Mouse (Mus musculus): ENCODE results near the gene Daam2. TPM values are rescaled to one million over a fixed set of nuclear protein-coding genes. Genes with fewer than 3 reads are reported as not detected.

Daam2 gene
- total and polyA plus RNA-seq, 3 experiments = 0.04 to 0.41 TPM; not detected in 1

DNA sequence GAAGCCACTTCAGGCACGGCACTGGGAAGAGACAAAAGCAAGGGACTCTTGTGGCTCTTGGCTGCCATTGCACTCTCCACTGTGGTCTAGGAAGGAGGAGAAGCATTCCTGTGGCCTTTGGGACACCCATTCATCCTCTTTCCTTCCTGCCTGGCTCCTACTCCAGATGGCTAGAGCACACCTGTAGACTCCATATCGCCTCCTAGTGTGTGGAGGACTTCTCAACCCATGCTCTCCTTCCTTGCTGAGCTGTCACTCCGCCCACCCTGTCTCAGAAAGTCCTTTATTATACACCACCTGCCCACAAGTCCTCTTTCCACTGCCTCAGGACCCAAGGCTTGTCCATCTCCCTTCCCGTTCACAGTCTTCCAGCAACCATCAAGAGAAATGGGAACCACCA, 70.9 kb downstream of the Daam2 start:
- Histone ChIP-seq H3K79me2 (replicated peaks; ENCODE audit: control insufficient read depth, extremely low read depth, insufficient read depth, poor library complexity, severe bottlenecking) (no peaks in the 10 kb centered on the region), H3K9me3 (replicated peaks; ENCODE audit: low read length) (peaks cover 2% of the 10 kb centered on the region), H3K4me3 (replicated peaks in 1 of 3; ENCODE audit: low read depth in 2 of 3, low read length in 2 of 3, poor library complexity in 1 of 3) (no peak overlapping the region), H3K36me3 (replicated peaks in 1 of 2; ENCODE audit: control insufficient read depth in 1 of 2, insufficient read depth in 1 of 2, low read length in 1 of 2) (no peaks in the 10 kb centered on the region), H3K27me3 (replicated peaks) (peaks cover 37% of the 10 kb centered on the region), H3K9ac (ENCODE audit: insufficient read depth, low read depth) (no peak overlapping the region), H3K4me2 (ENCODE audit: insufficient read depth, low read depth, poor library complexity, severe bottlenecking) (no peak overlapping the region), H3K27ac (ENCODE audit: insufficient read depth, low read depth) (no peak overlapping the region), H3K4me1 (ENCODE audit: control insufficient read depth in 1 of 2, insufficient read depth in 2 of 2) (no peaks in the 10 kb centered on the region)
- TF ChIP-seq TCF12 (IDR thresholded peaks at IDR 0.05; ENCODE audit: low read depth, low read length) (no peak), ELF1 (IDR thresholded peaks at IDR 0.05; ENCODE audit: low read depth, low read length) (0 out of 2 replicates have a peak, but pooled peaks have one; percentile 21), USF2 (conservative IDR thresholded peaks at IDR 0.05; ENCODE audit: low read depth, low read length) (no peak), HCFC1 (IDR thresholded peaks at IDR 0.05; ENCODE audit: low read depth, low read length) (peak; percentile 31; the same call in 1 of the 2 replicates), CHD1 (IDR thresholded peaks at IDR 0.05; ENCODE audit: low read depth, low read length) (no peak), CTCF (conservative IDR thresholded peaks at IDR 0.05 in 1 of 2, IDR thresholded peaks at IDR 0.05 in 1 of 2; ENCODE audit: low read depth in 2 of 2, low read length in 2 of 2) (peak in 1 of 2 experiments; percentile 51; a peak in 3 of 4 replicates)
- dilution Hi-C loops (cut with MboI; ENCODE audit: extremely low pct_ligation_motif_present, extremely low pct_unique_long_range_greater_than_20kb, low sequenced_read_pairs) = no loop called here
- peak; percentile 8 for DNase-seq (ENCODE audit: extremely low read depth)
- in situ Hi-C loops (cut with MboI; ENCODE audit: low pct_ligation_motif_present, low pct_unique_long_range_greater_than_20kb, low sequenced_read_pairs) = no loop called here

DNA sequence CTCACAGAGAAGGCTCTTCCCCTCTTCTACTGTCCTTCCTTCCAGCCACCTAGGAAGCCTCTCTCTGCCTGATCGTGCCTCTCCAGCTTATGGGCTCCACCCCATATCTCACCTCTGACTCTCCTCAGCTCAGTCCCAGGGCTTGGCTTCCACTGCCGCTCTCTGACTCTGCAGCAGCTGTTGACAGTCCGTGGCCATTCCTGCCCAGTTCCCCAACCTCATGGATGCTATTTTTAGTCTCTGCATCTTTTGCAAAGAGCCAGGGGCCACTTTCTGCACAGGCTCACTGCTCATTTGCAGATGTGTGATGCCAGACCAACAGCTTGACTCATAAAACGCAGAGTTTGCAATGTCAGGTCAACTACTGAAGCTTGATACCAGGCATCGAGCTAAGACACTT, 75.0 kb downstream of the Daam2 start:
- dilution Hi-C loops (cut with MboI; ENCODE audit: extremely low pct_ligation_motif_present, extremely low pct_unique_long_range_greater_than_20kb, low sequenced_read_pairs) = no loop called here

DNA sequence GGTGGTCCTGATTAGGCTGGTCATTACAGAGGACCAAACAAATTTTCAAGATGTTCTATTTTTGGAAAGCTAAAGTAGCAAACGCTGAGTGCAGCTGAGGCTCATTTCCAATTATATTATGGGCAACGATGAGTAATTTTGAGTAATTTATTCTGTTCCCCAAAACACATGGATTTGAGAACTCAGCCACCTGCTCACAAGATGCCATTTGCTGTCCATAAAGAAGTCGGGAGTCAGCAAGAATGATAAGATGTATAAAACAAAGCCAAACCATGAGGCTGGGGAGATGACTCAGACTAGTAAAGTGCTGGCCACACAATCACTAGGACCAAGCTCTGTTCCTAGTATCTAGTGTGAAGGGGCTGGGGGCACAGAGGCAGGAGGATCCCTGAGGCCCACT, 79.7 kb downstream of the Daam2 start:
- no peak overlapping the region for H3K4me3 ChIP-seq (replicated peaks in 1 of 3; ENCODE audit: low read depth in 2 of 3, low read length in 2 of 3, poor library complexity in 1 of 3)
- H3K27me3 ChIP-seq (replicated peaks) = peaks cover 44% of the 10 kb centered on the region
- in situ Hi-C loops (cut with MboI; ENCODE audit: low pct_ligation_motif_present, low pct_unique_long_range_greater_than_20kb, low sequenced_read_pairs) = no loop called here
- no peaks in the 10 kb centered on the region for H3K36me3 ChIP-seq (replicated peaks in 1 of 2; ENCODE audit: control insufficient read depth in 1 of 2, insufficient read depth in 1 of 2, low read length in 1 of 2)
- H3K79me2 ChIP-seq (replicated peaks; ENCODE audit: control insufficient read depth, extremely low read depth, insufficient read depth, poor library complexity, severe bottlenecking) = no peaks in the 10 kb centered on the region
- no peak overlapping the region for H3K9ac ChIP-seq (ENCODE audit: insufficient read depth, low read depth)
- DNase-seq (ENCODE audit: extremely low read depth) = no peak
- H3K4me2 ChIP-seq (ENCODE audit: insufficient read depth, low read depth, poor library complexity, severe bottlenecking) = no peak overlapping the region
- peaks cover 0 to 3% of the 10 kb centered on the region in 2 experiments; a peak in 2 of 4 replicates for H3K4me1 ChIP-seq (ENCODE audit: control insufficient read depth in 1 of 2, insufficient read depth in 2 of 2)
- no peaks in the 10 kb centered on the region for H3K9me3 ChIP-seq (replicated peaks; ENCODE audit: low read length)
- dilution Hi-C loops (cut with MboI; ENCODE audit: extremely low pct_ligation_motif_present, extremely low pct_unique_long_range_greater_than_20kb, low sequenced_read_pairs) = no loop called here
- TF ChIP-seq MYC (IDR thresholded peaks at IDR 0.05; ENCODE audit: low read depth, low read length) = no peak
- no peak for TF ChIP-seq EP300 (IDR thresholded peaks at IDR 0.05; ENCODE audit: low read length)
- no peak for TF ChIP-seq ELF1 (IDR thresholded peaks at IDR 0.05; ENCODE audit: low read depth, low read length)
- TF ChIP-seq POLR2A (IDR thresholded peaks at IDR 0.05; ENCODE audit: low read depth, low read length) = no peak
- no peak for TF ChIP-seq HCFC1 (IDR thresholded peaks at IDR 0.05; ENCODE audit: low read depth, low read length)
- no peak for TF ChIP-seq UBTF (IDR thresholded peaks at IDR 0.05; ENCODE audit: low read depth, low read length)
- no peak for TF ChIP-seq ZC3H11A (IDR thresholded peaks at IDR 0.05; ENCODE audit: low read depth, low read length)
- no peak for TF ChIP-seq PAX5 (IDR thresholded peaks at IDR 0.05; ENCODE audit: low read length)
- TF ChIP-seq JUND (conservative IDR thresholded peaks at IDR 0.05; ENCODE audit: low read depth, low read length) = no peak
- TF ChIP-seq CHD1 (IDR thresholded peaks at IDR 0.05; ENCODE audit: low read depth, low read length) = no peak
- TF ChIP-seq RAD21 (IDR thresholded peaks at IDR 0.05; ENCODE audit: low read depth, low read length) = no peak
- no peak for TF ChIP-seq SMC3 (IDR thresholded peaks at IDR 0.05; ENCODE audit: low read depth, low read length)
- no peak for TF ChIP-seq E2F4 (IDR thresholded peaks at IDR 0.05; ENCODE audit: insufficient replicate concordance, low read depth, low read length)
- no peak for TF ChIP-seq SIN3A (IDR thresholded peaks at IDR 0.05; ENCODE audit: low read length)
- TF ChIP-seq MEF2A (IDR thresholded peaks at IDR 0.05; ENCODE audit: borderline replicate concordance, low read depth, low read length) = no peak
- no peak for TF ChIP-seq TCF12 (IDR thresholded peaks at IDR 0.05; ENCODE audit: low read depth, low read length)
- no peak for TF ChIP-seq BHLHE40 (IDR thresholded peaks at IDR 0.05; ENCODE audit: low read depth, low read length)
- TF ChIP-seq USF1 (IDR thresholded peaks at IDR 0.05; ENCODE audit: low read depth, low read length) = no peak
- no peak overlapping the region for H3K27ac ChIP-seq (ENCODE audit: insufficient read depth, low read depth)

More for the DNA sequence above, 75.0 kb downstream of the Daam2 start:
- Histone ChIP-seq H3K9ac (ENCODE audit: insufficient read depth, low read depth) (no peak overlapping the region), H3K27ac (ENCODE audit: insufficient read depth, low read depth) (no peak overlapping the region), H3K27me3 (replicated peaks) (peaks cover 49% of the 10 kb centered on the region), H3K9me3 (replicated peaks; ENCODE audit: low read length) (peaks cover 2% of the 10 kb centered on the region), H3K4me2 (ENCODE audit: insufficient read depth, low read depth, poor library complexity, severe bottlenecking) (no peak overlapping the region), H3K79me2 (replicated peaks; ENCODE audit: control insufficient read depth, extremely low read depth, insufficient read depth, poor library complexity, severe bottlenecking) (no peaks in the 10 kb centered on the region), H3K4me3 (replicated peaks in 1 of 3; ENCODE audit: low read depth in 2 of 3, low read length in 2 of 3, poor library complexity in 1 of 3) (no peak overlapping the region), H3K36me3 (replicated peaks in 1 of 2; ENCODE audit: control insufficient read depth in 1 of 2, insufficient read depth in 1 of 2, low read length in 1 of 2) (no peaks in the 10 kb centered on the region), H3K4me1 (ENCODE audit: control insufficient read depth in 1 of 2, insufficient read depth in 2 of 2) (no peaks in the 10 kb centered on the region)
- in situ Hi-C loops (cut with MboI; ENCODE audit: low pct_ligation_motif_present, low pct_unique_long_range_greater_than_20kb, low sequenced_read_pairs) = no loop called here
- DNase-seq (ENCODE audit: extremely low read depth) = no peak
- TF ChIP-seq GABPA (IDR thresholded peaks at IDR 0.05; ENCODE audit: insufficient replicate concordance, low read depth, low read length) (no peak), UBTF (IDR thresholded peaks at IDR 0.05; ENCODE audit: low read depth, low read length) (no peak), MYC (IDR thresholded peaks at IDR 0.05; ENCODE audit: low read depth, low read length) (no peak), ZC3H11A (IDR thresholded peaks at IDR 0.05; ENCODE audit: low read depth, low read length) (no peak), POLR2A (IDR thresholded peaks at IDR 0.05; ENCODE audit: low read depth, low read length) (no peak), JUN (IDR thresholded peaks at IDR 0.05; ENCODE audit: insufficient read depth, low read depth, low read length) (no peak), CHD2 (IDR thresholded peaks at IDR 0.05; ENCODE audit: low read length) (no peak), ELF1 (IDR thresholded peaks at IDR 0.05; ENCODE audit: low read depth, low read length) (no peak), MAFK (IDR thresholded peaks at IDR 0.05; ENCODE audit: insufficient replicate concordance, low read length) (no peak)
